12 mouse cellular contexts compared by ENCODE assay signal in the genomic region with DNA sequence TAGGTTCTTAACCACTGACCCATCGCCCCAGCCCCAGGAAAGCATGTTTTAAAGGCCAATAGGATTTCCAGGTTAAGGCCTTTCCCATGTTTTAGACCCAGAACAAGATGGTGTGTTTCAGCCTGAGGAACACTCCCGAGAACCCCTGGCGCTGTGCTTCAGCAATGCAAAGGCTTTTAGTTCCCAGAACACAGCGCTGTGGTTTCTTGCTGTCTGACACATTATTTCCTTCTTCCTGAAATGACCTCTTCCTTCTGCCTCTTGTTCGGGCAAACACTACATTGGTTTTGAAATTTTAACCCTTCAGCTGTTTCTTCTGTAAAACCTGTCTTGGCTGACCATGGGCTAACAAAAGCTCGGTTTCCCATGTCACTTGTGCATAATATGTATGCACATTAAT. TPM values are rescaled to one million over a fixed set of nuclear protein-coding genes. Genes with fewer than 3 reads are reported as not detected.
DNase-seq lines count a peak whose midpoint lies in the region; ATAC-seq and TF ChIP-seq lines count a peak whose summit lies in the region.
"Had no signal": no experiment of that assay in that cellular context is flagged by ENCODE, and none has a peak within 500 bp of the region (broad histone marks: within the 10 kb centered on the region; RNA-seq: fewer than 3 reads in every experiment).

No protein-coding gene starts in this region.

- DNase-seq in lung, adult 18-20 months, result peak; percentile 18 to 39
- DNase-seq in lung, adult 2 months, result no peak
- no peak for DNase-seq in stomach, postnatal 0 days (ENCODE audit: low spot score)
- no peak for DNase-seq in gastrocnemius, adult 2 months
- no peak for DNase-seq in adipocyte (ENCODE audit: low spot score)
- DNase-seq: cerebellum, adult 9-10 months had no signal

- no peak overlapping the region for H3K9ac ChIP-seq in stomach, postnatal 0 days (ENCODE audit: low read length)
- H3K9ac ChIP-seq: intestine, embryonic 15.5 days; liver, embryonic 15.5 days; neural tube, embryonic 15.5 days had no signal

- no peak overlapping the region for H3K4me3 ChIP-seq in lung, adult 2 months (replicated peaks; ENCODE audit: extremely low read depth, low read depth, low read length)
- H3K4me3 ChIP-seq in macrophage (ENCODE audit: inconsistent target), result no peak overlapping the region
- no peak overlapping the region for H3K4me3 ChIP-seq in stomach, postnatal 0 days (ENCODE audit: low read depth, low read length)
- H3K4me3 ChIP-seq in gastrocnemius, adult 2 months, result no peak overlapping the region
- H3K4me3 ChIP-seq: intestine, embryonic 15.5 days; liver, embryonic 15.5 days; neural tube, embryonic 15.5 days had no signal

- H3K4me1 ChIP-seq in lung, adult 2 months (ENCODE audit: control insufficient read depth, insufficient read depth, low read length), result peaks cover 2% of the 10 kb centered on the region; the same call in 1 of the 2 replicates
- H3K4me1 ChIP-seq in stomach, postnatal 0 days (replicated peaks; ENCODE audit: control insufficient read depth, insufficient read depth), result no peaks in the 10 kb centered on the region

- WGBS in lung, adult 2 months, result 51% methylated on average over 6 of the region's 6 CpGs
- 8% methylated on average over 6 of the region's 6 CpGs for WGBS in macrophage (ENCODE audit: missing documents)
- 62% methylated on average over 6 of the region's 6 CpGs for WGBS in stomach, postnatal 0 days

- peaks cover 25% of the 10 kb centered on the region for H3K79me2 ChIP-seq in macrophage (ENCODE audit: inconsistent target)

- no peaks in the 10 kb centered on the region for H3K9me3 ChIP-seq in stomach, postnatal 0 days (ENCODE audit: control insufficient read depth, low read length)
- H3K9me3 ChIP-seq: intestine, embryonic 15.5 days; liver, embryonic 15.5 days; neural tube, embryonic 15.5 days had no signal

- TF ChIP-seq CTCF in lung, adult 2 months (IDR thresholded peaks at IDR 0.05; ENCODE audit: insufficient read depth, low read length), result no peak
- TF ChIP-seq CTCF in stomach, postnatal 0 days (IDR thresholded peaks at IDR 0.05; ENCODE audit: low read depth), result no peak
- TF ChIP-seq CTCF in gastrocnemius, adult 2 months (IDR thresholded peaks at IDR 0.05), result no peak

- no peak for TF ChIP-seq POLR2A in lung, adult 2 months (IDR thresholded peaks at IDR 0.05; ENCODE audit: borderline replicate concordance, extremely low read depth, low read depth, low read length)

- intact Hi-C loops in gastrocnemius, adult 2 months (cut with DNase I), result loop anchor here (5.0 kb wide), 1 partner anchor 592 kb away; the partner anchor contains the start of gene Pdcl3

- no peak overlapping the region for H3K4me2 ChIP-seq in stomach, postnatal 0 days (replicated peaks; ENCODE audit: low read depth)
- H3K4me2 ChIP-seq: intestine, embryonic 15.5 days; neural tube, embryonic 15.5 days had no signal

- peak; percentile 41 to 42; a peak in 2 of 4 replicates for ATAC-seq in hematopoietic stem cell, adult 5-6 weeks (replicated peaks in 1 of 2; ENCODE audit: insufficient read depth in 1 of 2, low FRiP score in 2 of 2, low TSS enrichment in 1 of 2, low read depth in 1 of 2, poor library complexity in 2 of 2, severe bottlenecking in 2 of 2)
- no peak for ATAC-seq in stomach, postnatal 0 days (ENCODE audit: low FRiP score, low TSS enrichment)
- ATAC-seq: intestine, embryonic 15.5 days had no signal

- peak overlapping the region; percentile 92 for H3K27ac ChIP-seq in macrophage
- 0 out of 2 replicates have a peak overlapping the region, but pooled peaks have one; percentile 36 for H3K27ac ChIP-seq in stomach, postnatal 0 days (replicated peaks)
- H3K27ac ChIP-seq in gastrocnemius, adult 2 months, result no peak overlapping the region
- H3K27ac ChIP-seq: kidney, postnatal 0 days; neural tube, embryonic 15.5 days had no signal

- no peaks in the 10 kb centered on the region for H3K27me3 ChIP-seq in stomach, postnatal 0 days (ENCODE audit: control insufficient read depth, insufficient read depth, low read length)
- H3K27me3 ChIP-seq: intestine, embryonic 15.5 days; liver, embryonic 15.5 days; neural tube, embryonic 15.5 days had no signal

- no peaks in the 10 kb centered on the region for H3K36me3 ChIP-seq in macrophage (ENCODE audit: inconsistent target)
- no peaks in the 10 kb centered on the region for H3K36me3 ChIP-seq in stomach, postnatal 0 days (ENCODE audit: control insufficient read depth, insufficient read depth, low read length)
- H3K36me3 ChIP-seq: intestine, embryonic 15.5 days; liver, embryonic 15.5 days; neural tube, embryonic 15.5 days had no signal

- no peak for TF ChIP-seq EP300 in stomach, postnatal 0 days (optimal IDR thresholded peaks at IDR 0.05)

RNA-seq across cellular contexts. Expression of gene Rnf149, which starts 1.9 kb away (rescaled TPM):
- 17.3 and 18.2 TPM in 2 replicates for polyA plus RNA-seq in lung, adult 2 months (2012; rRNA removed)
- total RNA-seq in hematopoietic stem cell, adult 5-6 weeks (2017), result 53.5 and 60.2 TPM in 2 replicates
- total RNA-seq in macrophage (2018; cell fraction: chromatin; rRNA removed), result 1,000 to 10,000 TPM in 4 of 26 experiments, 100 to 1,000 TPM in 22; 207 to 1,734 (median 562) TPM
- total RNA-seq in macrophage (2018; cell fraction: cytosol; rRNA removed), result 100 to 1,000 TPM; 103 to 307 (median 139) TPM
- 100 to 1,000 TPM; 181 to 676 (median 390) TPM for total RNA-seq in macrophage (2018; cell fraction: nucleus; rRNA removed)
- polyA plus RNA-seq in macrophage (2018), result 117 to 167 TPM (median 137 TPM) in 3 replicates
- polyA plus RNA-seq in stomach, postnatal 0 days (2015; fragmentation: Nextera tagmentation; extraction: Ambion mirVana), result 30.2 and 33.5 TPM in 2 replicates
- total RNA-seq in gastrocnemius, adult 2 months (2021), result 1 to 10 TPM; 6.9 to 8.3 TPM

RNA-seq across cellular contexts. Expression of gene Cnot11, which starts 44.3 kb away (rescaled TPM):
- 17.8 and 20.4 TPM in 2 replicates for polyA plus RNA-seq in lung, adult 2 months (2012; rRNA removed)
- total RNA-seq in hematopoietic stem cell, adult 5-6 weeks (2017), result 35.9 and 46.1 TPM in 2 replicates
- 10 to 100 TPM in 4 of 26 experiments, 1 to 10 TPM in 22; 2.2 to 11.0 (median 6.7) TPM for total RNA-seq in macrophage (2018; cell fraction: chromatin; rRNA removed)
- total RNA-seq in macrophage (2018; cell fraction: cytosol; rRNA removed), result 10 to 100 TPM in 25 of 26 experiments, 1 to 10 TPM in 1; 9.7 to 17.1 (median 14.3) TPM
- 10 to 100 TPM in 8 of 26 experiments, 1 to 10 TPM in 18; 4.6 to 14.9 (median 7.5) TPM for total RNA-seq in macrophage (2018; cell fraction: nucleus; rRNA removed)
- 13.6 to 16.5 TPM (median 14.8 TPM) in 3 replicates for polyA plus RNA-seq in macrophage (2018)
- 11.1 and 12.3 TPM in 2 replicates for polyA plus RNA-seq in stomach, postnatal 0 days (2015; fragmentation: Nextera tagmentation; extraction: Ambion mirVana)
- 10 to 100 TPM; 18.3 to 18.8 TPM for total RNA-seq in gastrocnemius, adult 2 months (2021)

Comparison
In these comparisons a context has a peak if more than half of its experiments do, and no peak if none do; other contexts are left out.
1. DNase-seq: peak in lung, adult 18-20 months (2 of 2); none in lung, adult 2 months (single experiment), stomach, postnatal 0 days (single experiment), gastrocnemius, adult 2 months (single experiment) and adipocyte (single experiment).